Mouse (Mus musculus) telencephalon, adult 2 months (tissue): ENCODE data around the gene Slc35f4.
"Not testable (repeated sequence)": the region's sequence is repeated elsewhere in the genome, so short reads cannot be mapped to it uniquely, and the experiment has no call there.

Source experiments
- DNase-seq: peaks from one replicate; pipeline ENCODE4 v3.0.0-alpha.2; 2011; ENCODE audit warnings: low read depth, low spot score

Slc35f4 gene

GRCm38 (mm10) chr14:49278479-49278878 lies 247.4 kb downstream of the Slc35f4 start:
- DNase-seq = not testable (repeated sequence)

GRCm38 (mm10) chr14:49277642-49278041 lies 248.2 kb downstream of the Slc35f4 start:
- DNase-seq = no peak

- DNase-seq = no peak
These were observed 250.5 kb downstream of the Slc35f4 start for GRCm38 (mm10) chr14:49275376-49275775.

DNA sequence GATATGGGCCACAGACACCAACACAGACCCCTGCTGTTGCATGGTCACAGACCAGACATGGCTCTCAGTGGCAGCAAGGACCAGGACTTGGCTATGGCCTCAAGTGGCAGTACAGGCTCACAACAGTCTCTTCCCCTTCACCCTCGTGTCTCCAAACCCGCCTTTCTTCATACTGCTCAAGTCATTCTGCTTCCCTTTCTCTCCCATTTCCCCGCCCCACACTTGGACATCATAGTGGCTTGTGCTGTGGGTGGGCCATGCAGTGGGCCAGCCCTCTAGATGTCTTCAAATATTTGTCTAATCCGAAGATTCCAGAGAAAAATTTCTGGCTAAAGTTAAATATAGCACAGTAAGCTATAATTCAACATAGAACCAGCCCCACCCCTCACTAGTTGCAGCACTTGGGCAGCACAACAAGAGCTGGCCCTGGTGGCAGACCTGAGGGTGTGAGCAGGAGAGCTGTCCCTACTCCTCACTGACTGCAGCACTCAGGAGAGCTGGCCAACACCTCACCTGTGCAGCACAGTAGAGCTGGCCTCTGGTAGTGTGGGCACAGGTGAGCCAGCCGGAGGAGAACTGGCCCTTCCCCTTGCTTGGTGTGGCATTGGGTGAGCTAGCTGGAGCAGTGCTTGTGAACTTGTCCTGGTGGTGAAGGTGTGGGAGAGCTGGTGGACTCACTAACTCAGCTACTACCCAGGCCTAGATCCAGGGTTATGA lies 260.4 kb downstream of the Slc35f4 start:
- no peak for DNase-seq
